Mouse (Mus musculus) gonadal fat pad, adult 2 months (tissue): ENCODE results near the gene Gm3159. TPM values are rescaled to one million over a fixed set of nuclear protein-coding genes. Genes with fewer than 3 reads are reported as not detected.
"Not testable (repeated sequence)": the region's sequence is repeated elsewhere in the genome, so short reads cannot be mapped to it uniquely, and the experiment has no call there.

Source experiments
- DNase-seq: peaks from one replicate; pipeline ENCODE4 v3.0.0-alpha.2; 2012; ENCODE audit warnings: low read depth
- polyA plus RNA-seq: library from polyadenylated mRNA; depleted of rRNA; stranded (reverse); fragments of >200 nt; gene quantifications from 2 replicates; pipeline ENCODE4 v1.2.3, GENCODE M21; 2012; rRNA removed

Gm3159 gene
- not detected in 2 replicates for polyA plus RNA-seq

GRCm38 (mm10) chr14:4397226-4397625 lies at the start of gene Gm3159:
Gene Gm3159 (plus strand): TSS chr14:4397526.
- DNase-seq, result not testable (repeated sequence)

- DNase-seq, result not testable (repeated sequence)
Observed at GRCm38 (mm10) chr14:4368991-4369390, 28.3 kb upstream of the Gm3159 start.

GRCm38 (mm10) chr14:4369691-4370090 lies 27.6 kb upstream of the Gm3159 start:
- DNase-seq, result not testable (repeated sequence)

GRCm38 (mm10) chr14:4377871-4378270 lies 19.5 kb upstream of the Gm3159 start:
- not testable (repeated sequence) for DNase-seq

GRCm38 (mm10) chr14:4385606-4386005 lies 11.7 kb upstream of the Gm3159 start:
- not testable (repeated sequence) for DNase-seq

GRCm38 (mm10) chr14:4392841-4393530 lies 4.3 kb upstream of the Gm3159 start:
- DNase-seq, result not testable (repeated sequence)

GRCm38 (mm10) chr14:4398624-4399023 lies 1.3 kb downstream of the Gm3159 start:
- not testable (repeated sequence) for DNase-seq

GRCm38 (mm10) chr14:4400115-4400789 lies 2.9 kb downstream of the Gm3159 start:
- DNase-seq, result not testable (repeated sequence)

- DNase-seq, result not testable (repeated sequence)
Observed at GRCm38 (mm10) chr14:4401245-4401644, 3.9 kb downstream of the Gm3159 start.

- not testable (repeated sequence) for DNase-seq
Observed at GRCm38 (mm10) chr14:4403840-4404239, 6.5 kb downstream of the Gm3159 start.

- DNase-seq, result not testable (repeated sequence)
Observed at GRCm38 (mm10) chr14:4409939-4410338, 12.6 kb downstream of the Gm3159 start.

- not testable (repeated sequence) for DNase-seq
Observed at GRCm38 (mm10) chr14:4414965-4415835, 17.9 kb downstream of the Gm3159 start, which contains the start of gene Gm3164. Gene Gm3164 (plus strand): TSS chr14:4415448.

- DNase-seq, result not testable (repeated sequence)
Observed at GRCm38 (mm10) chr14:4430692-4431091, 33.4 kb downstream of the Gm3159 start, which contains the start of gene Gm3173. Gene Gm3173 (plus strand): TSS chr14:4430992.

Other genes with a start within 250 kb of the Gm3159 start
- gene Gm3127, start 232.5 kb upstream of the Gm3159 start, polyA plus RNA-seq, result not detected in 2 replicates
- 1.0 and 1.1 TPM in 2 replicates for gene Gm2974, start 214.9 kb upstream of the Gm3159 start, polyA plus RNA-seq
- gene Gm3138, start 147.9 kb upstream of the Gm3159 start, polyA plus RNA-seq, result not detected in 2 replicates
- gene Gm3149, start 80.2 kb upstream of the Gm3159 start, polyA plus RNA-seq, result 0.15 TPM in 1 of 2 replicates, not detected in the other
- gene 2610042L04Rik, start 62.8 kb upstream of the Gm3159 start, polyA plus RNA-seq, result not detected in 2 replicates
- gene Gm3164, start 17.9 kb downstream of the Gm3159 start, polyA plus RNA-seq, result 0.14 and 0.20 TPM in 2 replicates
- 0.52 TPM in 1 of 2 replicates, not detected in the other for gene Gm3173, start 33.5 kb downstream of the Gm3159 start, polyA plus RNA-seq
- gene Gm3182, start 84.2 kb downstream of the Gm3159 start, polyA plus RNA-seq, result 0.10 TPM in 1 of 2 replicates, not detected in the other
- gene Gm3047, start 157.9 kb downstream of the Gm3159 start, polyA plus RNA-seq, result not detected in 2 replicates
- gene Gm8159, start 234.8 kb downstream of the Gm3159 start, polyA plus RNA-seq, result not detected in 2 replicates